Mouse (Mus musculus): ENCODE results near the gene Mzf1. TPM values are rescaled to one million over a fixed set of nuclear protein-coding genes. Genes with fewer than 3 reads are reported as not detected.
A peak's percentile ranks its signal among the peaks of the same experiment; 100 is the strongest.

Gene Mzf1
- total and polyA plus RNA-seq, 3 experiments: 0.07 to 0.22 TPM; not detected in 1

- peaks cover 12% of the 10 kb centered on the region; the same call in 1 of the 2 replicates for H3K27me3 ChIP-seq (ENCODE audit: insufficient read depth, low read length)
- ATAC-seq (ENCODE audit: extremely low read depth, insufficient number of reproducible peaks, low FRiP score, poor library complexity, severe bottlenecking) (no peak), DNase-seq (ENCODE audit: low spot score) (no peak)
- peak overlapping the region; percentile 35; the same call in 1 of the 2 replicates for H3K4me3 ChIP-seq (ENCODE audit: low read depth, low read length)
- H3K36me3 ChIP-seq (replicated peaks): peaks cover 24% of the 10 kb centered on the region
- H3K9me3 ChIP-seq (replicated peaks): peaks cover 18% of the 10 kb centered on the region
- TF ChIP-seq TAL1 (conservative IDR thresholded peaks at IDR 0.05; ENCODE audit: low read depth, low read length) (no peak), GATA2 (IDR thresholded peaks at IDR 0.05; ENCODE audit: borderline replicate concordance, low read depth, low read length) (no peak), CTCF (IDR thresholded peaks at IDR 0.05; ENCODE audit: low read depth, low read length) (no peak)
- H3K4me1 ChIP-seq (ENCODE audit: insufficient read depth, low read depth, low read length): peaks cover 32% of the 10 kb centered on the region
Observed at GRCm38 (mm10) chr7:13043120-13043444, 11.5 kb downstream of the Mzf1 start.

- peaks cover 24% of the 10 kb centered on the region for H3K36me3 ChIP-seq (replicated peaks)
- H3K4me3 ChIP-seq (ENCODE audit: low read depth, low read length): no peak overlapping the region
- peaks cover 18% of the 10 kb centered on the region for H3K9me3 ChIP-seq (replicated peaks)
- peaks cover 12% of the 10 kb centered on the region; the same call in 1 of the 2 replicates for H3K27me3 ChIP-seq (ENCODE audit: insufficient read depth, low read length)
- TF ChIP-seq POLR2AphosphoS5 (IDR thresholded peaks at IDR 0.05; ENCODE audit: insufficient replicate concordance, low read depth, low read length) (no peak), GATA2 (IDR thresholded peaks at IDR 0.05; ENCODE audit: borderline replicate concordance, low read depth, low read length) (no peak), GATA1 (IDR thresholded peaks at IDR 0.05; ENCODE audit: borderline replicate concordance, low read length) (no peak), TAL1 (conservative IDR thresholded peaks at IDR 0.05; ENCODE audit: low read depth, low read length) (no peak), CTCF (IDR thresholded peaks at IDR 0.05; ENCODE audit: low read depth, low read length) (no peak)
- no peak for DNase-seq (ENCODE audit: low spot score)
- ATAC-seq (ENCODE audit: extremely low read depth, insufficient number of reproducible peaks, low FRiP score, poor library complexity, severe bottlenecking): no peak
- peaks cover 32% of the 10 kb centered on the region for H3K4me1 ChIP-seq (ENCODE audit: insufficient read depth, low read depth, low read length)
Observed at GRCm38 (mm10) chr7:13042511-13042910, 12.1 kb downstream of the Mzf1 start.

- Histone ChIP-seq H3K36me3 (replicated peaks) (peaks cover 30% of the 10 kb centered on the region), H3K9me3 (replicated peaks) (peaks cover 18% of the 10 kb centered on the region), H3K27me3 (ENCODE audit: insufficient read depth, low read length) (peaks cover 12% of the 10 kb centered on the region; the same call in 1 of the 2 replicates), H3K4me3 (ENCODE audit: low read depth, low read length) (no peak overlapping the region), H3K4me1 (ENCODE audit: insufficient read depth, low read depth, low read length) (peaks cover 40% of the 10 kb centered on the region)
- TF ChIP-seq POLR2AphosphoS5 (IDR thresholded peaks at IDR 0.05; ENCODE audit: insufficient replicate concordance, low read depth, low read length) (no peak), CTCF (IDR thresholded peaks at IDR 0.05; ENCODE audit: low read depth, low read length) (no peak), GATA2 (IDR thresholded peaks at IDR 0.05; ENCODE audit: borderline replicate concordance, low read depth, low read length) (no peak), GATA1 (IDR thresholded peaks at IDR 0.05; ENCODE audit: borderline replicate concordance, low read length) (no peak), TAL1 (conservative IDR thresholded peaks at IDR 0.05; ENCODE audit: low read depth, low read length) (no peak)
- DNase-seq (ENCODE audit: low spot score) (no peak), ATAC-seq (ENCODE audit: extremely low read depth, insufficient number of reproducible peaks, low FRiP score, poor library complexity, severe bottlenecking) (no peak)
Observed at GRCm38 (mm10) chr7:13041256-13041655, 13.3 kb downstream of the Mzf1 start.

GRCm38 (mm10) chr7:13039181-13039580 lies 15.4 kb downstream of the Mzf1 start:
- H3K9me3 ChIP-seq (replicated peaks): peaks cover 15% of the 10 kb centered on the region
- H3K4me3 ChIP-seq (ENCODE audit: low read depth, low read length): peak overlapping the region; percentile 85
- peaks cover 48% of the 10 kb centered on the region for H3K36me3 ChIP-seq (replicated peaks)
- no peak for TF ChIP-seq TAL1 (conservative IDR thresholded peaks at IDR 0.05; ENCODE audit: low read depth, low read length)
- no peak for TF ChIP-seq POLR2AphosphoS5 (IDR thresholded peaks at IDR 0.05; ENCODE audit: insufficient replicate concordance, low read depth, low read length)
- TF ChIP-seq GATA1 (IDR thresholded peaks at IDR 0.05; ENCODE audit: borderline replicate concordance, low read length): no peak
- TF ChIP-seq GATA2 (IDR thresholded peaks at IDR 0.05; ENCODE audit: borderline replicate concordance, low read depth, low read length): no peak
- no peak for TF ChIP-seq CTCF (IDR thresholded peaks at IDR 0.05; ENCODE audit: low read depth, low read length)
- peaks cover 54% of the 10 kb centered on the region for H3K4me1 ChIP-seq (ENCODE audit: insufficient read depth, low read depth, low read length)
- no peak for DNase-seq (ENCODE audit: low spot score)
- H3K27me3 ChIP-seq (ENCODE audit: insufficient read depth, low read length): peaks cover 10% of the 10 kb centered on the region; the same call in 1 of the 2 replicates
- ATAC-seq (ENCODE audit: extremely low read depth, insufficient number of reproducible peaks, low FRiP score, poor library complexity, severe bottlenecking): no peak

- H3K9me3 ChIP-seq (replicated peaks): peaks cover 10% of the 10 kb centered on the region
- H3K27me3 ChIP-seq (ENCODE audit: insufficient read depth, low read length): peaks cover 7% of the 10 kb centered on the region; the same call in 1 of the 2 replicates
- H3K36me3 ChIP-seq (replicated peaks): peaks cover 48% of the 10 kb centered on the region
- ATAC-seq (ENCODE audit: extremely low read depth, insufficient number of reproducible peaks, low FRiP score, poor library complexity, severe bottlenecking) (0 out of 2 replicates have a peak, but pooled peaks have one; percentile 8), DNase-seq (ENCODE audit: low spot score) (peak; percentile 13)
- H3K4me3 ChIP-seq (ENCODE audit: low read depth, low read length): peak overlapping the region; percentile 85
- TF ChIP-seq GATA1 (IDR thresholded peaks at IDR 0.05; ENCODE audit: borderline replicate concordance, low read length) (no peak), CTCF (IDR thresholded peaks at IDR 0.05; ENCODE audit: low read depth, low read length) (no peak), POLR2AphosphoS5 (IDR thresholded peaks at IDR 0.05; ENCODE audit: insufficient replicate concordance, low read depth, low read length) (no peak), GATA2 (IDR thresholded peaks at IDR 0.05; ENCODE audit: borderline replicate concordance, low read depth, low read length) (no peak), TAL1 (conservative IDR thresholded peaks at IDR 0.05; ENCODE audit: low read depth, low read length) (no peak)
- H3K4me1 ChIP-seq (ENCODE audit: insufficient read depth, low read depth, low read length): peaks cover 57% of the 10 kb centered on the region
Observed at GRCm38 (mm10) chr7:13038621-13039169, 15.9 kb downstream of the Mzf1 start.

DNA sequence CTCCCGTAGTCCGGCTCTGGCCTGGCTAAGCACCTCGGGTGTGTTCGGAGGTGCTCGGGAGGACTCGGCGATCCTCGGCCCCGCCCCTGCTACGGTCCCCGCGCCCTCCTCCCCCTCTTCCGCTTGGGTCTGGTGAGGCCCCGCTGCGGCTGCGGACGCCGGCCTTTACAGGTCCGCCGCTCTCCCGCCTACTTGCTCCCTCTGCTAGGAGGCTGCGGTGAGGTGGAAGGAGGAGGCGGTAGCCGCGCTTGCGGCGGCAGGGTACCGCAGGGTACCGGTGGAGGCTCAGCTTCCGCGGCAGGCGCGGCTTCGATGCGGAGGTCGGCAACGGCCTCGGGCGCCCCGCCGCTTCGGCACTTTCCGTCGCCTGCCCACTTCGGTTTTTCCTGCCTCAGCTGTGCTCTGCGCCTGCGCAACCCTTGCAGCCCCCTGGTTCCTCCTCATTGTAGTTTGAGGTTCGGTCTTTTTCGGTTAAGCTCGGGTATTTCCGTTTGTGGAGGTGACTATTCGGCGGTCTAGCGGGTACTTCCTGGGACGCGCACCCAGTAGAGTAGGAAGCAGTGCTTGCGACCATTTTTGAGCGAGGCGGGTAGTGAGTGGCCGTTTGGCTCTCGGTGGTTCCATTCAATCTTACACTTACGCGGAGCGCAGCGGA lies 16.5 kb downstream of the Mzf1 start, which contains the start of gene Ube2m:
TSS of gene Ube2m (minus strand) at position 375 of the 655 bp plus-strand sequence.
- Histone ChIP-seq H3K4me1 (ENCODE audit: insufficient read depth, low read depth, low read length) (peaks cover 62% of the 10 kb centered on the region), H3K4me3 (ENCODE audit: low read depth, low read length) (peak within 1 kb of the TSS; percentile 85), H3K9me3 (replicated peaks) (peaks cover 3% of the 10 kb centered on the region), H3K27me3 (ENCODE audit: insufficient read depth, low read length) (no peaks in the 10 kb centered on the region; the same call in 1 of the 2 replicates), H3K36me3 (replicated peaks) (peaks cover 48% of the 10 kb centered on the region)
- TF ChIP-seq CTCF (IDR thresholded peaks at IDR 0.05; ENCODE audit: low read depth, low read length): no peak
- TF ChIP-seq POLR2AphosphoS5 (IDR thresholded peaks at IDR 0.05; ENCODE audit: insufficient replicate concordance, low read depth, low read length): 0 out of 2 replicates have a peak, but pooled peaks have one; percentile 40
- TF ChIP-seq TAL1 (conservative IDR thresholded peaks at IDR 0.05; ENCODE audit: low read depth, low read length): no peak
- no peak for TF ChIP-seq GATA2 (IDR thresholded peaks at IDR 0.05; ENCODE audit: borderline replicate concordance, low read depth, low read length)
- no peak for TF ChIP-seq GATA1 (IDR thresholded peaks at IDR 0.05; ENCODE audit: borderline replicate concordance, low read length)
- peak; percentile 92 for DNase-seq (ENCODE audit: low spot score)
- ATAC-seq (ENCODE audit: extremely low read depth, insufficient number of reproducible peaks, low FRiP score, poor library complexity, severe bottlenecking): peak; percentile 52
